Mouse (Mus musculus) CD4-positive helper T cell, adult 2 months (primary cell): Measurements from ENCODE around the gene Ssr1.

Source experiments
- DNase-seq: peaks from one replicate; pipeline ENCODE4 v3.0.0-alpha.2; 2012; ENCODE audit warnings: low read depth, missing footprints, low spot score

Ssr1 gene

GRCm38 (mm10) chr13:37918336-37919261, 75.4 kb downstream of the Ssr1 start:
- DNase-seq = no peak
